Mouse (Mus musculus): Measurements from ENCODE around the gene Lrrc75b. TPM values are rescaled to one million over a fixed set of nuclear protein-coding genes. Genes with fewer than 3 reads are reported as not detected.

Lrrc75b gene
- polyA plus RNA-seq, 1 experiment: 1.3 TPM

DNA sequence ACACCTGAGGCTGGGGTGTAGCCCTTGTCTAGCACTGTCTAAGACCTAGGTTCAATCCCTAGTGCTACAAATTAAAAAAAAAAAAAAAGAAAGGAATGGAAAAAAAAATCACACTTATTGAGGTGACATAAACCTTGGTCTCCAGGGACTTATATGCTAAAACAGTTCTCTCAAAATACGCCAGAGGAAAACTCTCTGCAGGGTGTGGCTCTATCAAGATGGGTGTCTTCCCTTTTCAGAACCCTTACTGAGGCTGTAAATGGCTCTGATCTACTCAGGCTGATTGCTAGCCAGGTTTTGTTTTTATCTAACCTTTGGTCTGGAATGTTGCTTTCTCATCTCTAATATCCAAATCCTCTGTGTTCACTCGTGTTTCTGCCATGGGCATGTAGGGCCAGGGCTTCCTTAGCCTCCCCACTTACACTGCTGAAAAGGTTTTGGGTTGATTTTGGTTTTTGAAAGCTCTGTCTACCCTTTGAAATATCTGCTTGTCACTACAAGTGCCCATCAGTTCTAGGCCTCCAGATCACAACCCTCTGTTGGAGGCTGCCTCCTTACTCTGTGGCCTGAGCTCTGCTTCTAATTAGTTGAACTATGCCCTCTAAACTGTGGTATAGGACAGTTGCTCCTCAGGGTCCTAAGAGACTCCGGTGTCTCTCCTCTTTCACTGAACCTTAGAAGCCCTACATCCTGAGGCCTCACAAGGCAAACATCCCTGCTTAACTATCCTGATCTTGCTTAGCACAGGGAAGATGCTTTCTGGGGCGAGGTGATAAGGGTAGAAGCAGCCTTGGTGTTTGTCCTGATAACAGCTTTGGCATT, 44.7 kb downstream of the Lrrc75b start:
- Histone ChIP-seq H3K4me3 (ENCODE audit: extremely low read depth, insufficient read depth, insufficient read length) (peak overlapping the region; percentile 34), H3K27ac (ENCODE audit: insufficient read depth, low read length) (peak overlapping the region; percentile 96), H3K4me1 (ENCODE audit: control insufficient read depth, insufficient read depth, insufficient read length) (peaks cover 18% of the 10 kb centered on the region; the same call in 1 of the 2 replicates), H3K36me3 (ENCODE audit: control insufficient read depth, insufficient read depth, low read length) (peaks cover 15% of the 10 kb centered on the region), H3K27me3 (ENCODE audit: control insufficient read depth, insufficient read depth, low read length) (no peaks in the 10 kb centered on the region)
- 57% methylated on average over 4 of the region's 4 CpGs for WGBS
- peak in 1 of 2 experiments; percentile 45 for DNase-seq (ENCODE audit: low read depth in 1 of 2, low spot score in 2 of 2)
- TF ChIP-seq CTCF (IDR thresholded peaks at IDR 0.05; ENCODE audit: extremely low read depth, insufficient read depth, insufficient read length, insufficient replicate concordance) (no peak), POLR2A (IDR thresholded peaks at IDR 0.05; ENCODE audit: low read depth, low read length) (no peak)

DNA sequence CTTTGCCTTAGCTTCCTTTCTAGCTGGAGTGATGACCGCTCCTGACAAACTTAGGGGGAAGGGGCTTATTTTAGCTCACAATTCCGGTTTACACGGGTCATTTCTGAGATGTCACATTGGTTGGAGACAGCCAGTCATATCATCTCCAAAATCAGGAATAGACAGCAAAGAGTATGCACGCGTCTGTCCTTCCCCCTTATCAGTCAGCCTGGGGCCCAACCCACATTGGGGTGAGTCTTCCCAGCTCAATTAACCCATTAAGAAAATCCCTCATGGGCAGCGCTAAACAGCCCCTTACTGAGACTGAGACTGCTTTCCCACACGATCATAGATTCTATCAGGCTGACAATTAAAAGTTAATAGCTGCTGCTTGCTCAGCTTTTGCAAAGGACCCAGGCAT, 45.8 kb downstream of the Lrrc75b start:
- H3K4me3 ChIP-seq (ENCODE audit: extremely low read depth, insufficient read depth, insufficient read length): no peak overlapping the region
- DNase-seq (ENCODE audit: low read depth in 1 of 2, low spot score in 2 of 2): no peak
- WGBS: 67% methylated on average over 7 of the region's 7 CpGs
- no peaks in the 10 kb centered on the region for H3K27me3 ChIP-seq (ENCODE audit: control insufficient read depth, insufficient read depth, low read length)
- peaks cover 18% of the 10 kb centered on the region; the same call in 1 of the 2 replicates for H3K4me1 ChIP-seq (ENCODE audit: control insufficient read depth, insufficient read depth, insufficient read length)
- TF ChIP-seq CTCF (IDR thresholded peaks at IDR 0.05; ENCODE audit: extremely low read depth, insufficient read depth, insufficient read length, insufficient replicate concordance) (no peak), POLR2A (IDR thresholded peaks at IDR 0.05; ENCODE audit: low read depth, low read length) (no peak)
- no peak overlapping the region for H3K27ac ChIP-seq (ENCODE audit: insufficient read depth, low read length)
- peaks cover 26% of the 10 kb centered on the region for H3K36me3 ChIP-seq (ENCODE audit: control insufficient read depth, insufficient read depth, low read length)

DNA sequence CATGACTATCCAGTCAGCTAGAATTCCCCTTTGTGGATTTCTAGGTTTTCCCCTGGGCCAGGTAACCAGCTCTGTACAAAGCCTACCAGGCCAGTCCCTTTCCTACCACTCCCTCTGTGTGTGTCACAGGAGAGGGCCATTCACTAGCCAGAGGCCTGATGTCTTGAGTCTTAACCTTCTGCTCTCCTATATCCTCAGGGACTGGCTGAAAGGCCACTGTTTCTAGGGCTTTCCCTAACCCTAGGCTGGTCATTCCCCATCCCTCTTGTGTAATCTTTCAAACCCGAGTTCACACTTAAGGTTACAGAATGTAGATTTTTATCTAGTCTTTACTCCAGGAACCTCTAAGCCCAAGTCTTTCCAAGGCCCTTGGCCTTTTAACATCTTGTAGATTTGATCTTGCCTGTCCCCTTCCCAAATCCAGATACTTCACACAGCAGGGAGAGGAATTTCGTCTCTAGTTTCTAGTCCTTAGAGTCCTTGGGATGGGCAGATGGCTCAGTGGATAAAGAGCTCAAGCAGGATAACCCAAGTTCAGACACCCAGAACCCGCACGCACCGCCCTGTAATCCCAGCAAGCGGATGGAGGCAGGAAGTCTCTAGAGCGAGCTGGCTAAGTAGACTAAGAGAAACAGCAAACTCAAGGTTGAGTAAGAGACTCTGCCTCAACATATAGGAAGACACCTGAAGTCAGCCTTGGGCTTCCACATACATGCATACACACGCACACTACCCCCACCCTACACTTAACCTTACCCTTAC, 46.6 kb downstream of the Lrrc75b start:
- H3K4me3 ChIP-seq (ENCODE audit: extremely low read depth, insufficient read depth, insufficient read length): no peak overlapping the region
- H3K4me1 ChIP-seq (ENCODE audit: control insufficient read depth, insufficient read depth, insufficient read length): peaks cover 18% of the 10 kb centered on the region; the same call in 1 of the 2 replicates
- WGBS: 89% methylated on average over 8 of the region's 8 CpGs
- H3K27ac ChIP-seq (ENCODE audit: insufficient read depth, low read length): no peak overlapping the region
- TF ChIP-seq CTCF (IDR thresholded peaks at IDR 0.05; ENCODE audit: extremely low read depth, insufficient read depth, insufficient read length, insufficient replicate concordance) (no peak), POLR2A (IDR thresholded peaks at IDR 0.05; ENCODE audit: low read depth, low read length) (no peak)
- DNase-seq (ENCODE audit: low read depth in 1 of 2, low spot score in 2 of 2): no peak
- H3K27me3 ChIP-seq (ENCODE audit: control insufficient read depth, insufficient read depth, low read length): no peaks in the 10 kb centered on the region
- H3K36me3 ChIP-seq (ENCODE audit: control insufficient read depth, insufficient read depth, low read length): peaks cover 35% of the 10 kb centered on the region

GRCm38 (mm10) chr10:75512796-75513195, 47.3 kb downstream of the Lrrc75b start:
- no peaks in the 10 kb centered on the region for H3K27me3 ChIP-seq (ENCODE audit: control insufficient read depth, insufficient read depth, low read length)
- TF ChIP-seq POLR2A (IDR thresholded peaks at IDR 0.05; ENCODE audit: low read depth, low read length) (no peak), CTCF (IDR thresholded peaks at IDR 0.05; ENCODE audit: extremely low read depth, insufficient read depth, insufficient read length, insufficient replicate concordance) (no peak)
- H3K4me3 ChIP-seq (ENCODE audit: extremely low read depth, insufficient read depth, insufficient read length): no peak overlapping the region
- WGBS: 89% methylated on average over 7 of the region's 7 CpGs
- H3K36me3 ChIP-seq (ENCODE audit: control insufficient read depth, insufficient read depth, low read length): peaks cover 42% of the 10 kb centered on the region
- DNase-seq (ENCODE audit: low read depth in 1 of 2, low spot score in 2 of 2): no peak
- H3K4me1 ChIP-seq (ENCODE audit: control insufficient read depth, insufficient read depth, insufficient read length): peaks cover 18% of the 10 kb centered on the region; the same call in 1 of the 2 replicates
- no peak overlapping the region for H3K27ac ChIP-seq (ENCODE audit: insufficient read depth, low read length)

GRCm38 (mm10) chr10:75511897-75512296, 48.2 kb downstream of the Lrrc75b start:
- Histone ChIP-seq H3K27me3 (ENCODE audit: control insufficient read depth, insufficient read depth, low read length) (no peaks in the 10 kb centered on the region), H3K27ac (ENCODE audit: insufficient read depth, low read length) (peak overlapping the region; percentile 44; the same call in 1 of the 2 replicates), H3K4me3 (ENCODE audit: extremely low read depth, insufficient read depth, insufficient read length) (no peak overlapping the region), H3K36me3 (ENCODE audit: control insufficient read depth, insufficient read depth, low read length) (peaks cover 49% of the 10 kb centered on the region), H3K4me1 (ENCODE audit: control insufficient read depth, insufficient read depth, insufficient read length) (peaks cover 18% of the 10 kb centered on the region; the same call in 1 of the 2 replicates)
- WGBS: 95% methylated on average over 7 of the region's 7 CpGs
- no peak for DNase-seq (ENCODE audit: low read depth in 1 of 2, low spot score in 2 of 2)
- TF ChIP-seq CTCF (IDR thresholded peaks at IDR 0.05; ENCODE audit: extremely low read depth, insufficient read depth, insufficient read length, insufficient replicate concordance) (no peak), POLR2A (IDR thresholded peaks at IDR 0.05; ENCODE audit: low read depth, low read length) (no peak)

GRCm38 (mm10) chr10:75511060-75511459, 49.1 kb downstream of the Lrrc75b start:
- WGBS: 93% methylated on average over 9 of the region's 9 CpGs
- Histone ChIP-seq H3K4me3 (ENCODE audit: extremely low read depth, insufficient read depth, insufficient read length) (no peak overlapping the region), H3K27ac (ENCODE audit: insufficient read depth, low read length) (no peak overlapping the region), H3K4me1 (ENCODE audit: control insufficient read depth, insufficient read depth, insufficient read length) (peaks cover 18% of the 10 kb centered on the region; the same call in 1 of the 2 replicates), H3K36me3 (ENCODE audit: control insufficient read depth, insufficient read depth, low read length) (peaks cover 52% of the 10 kb centered on the region), H3K27me3 (ENCODE audit: control insufficient read depth, insufficient read depth, low read length) (no peaks in the 10 kb centered on the region)
- TF ChIP-seq CTCF (IDR thresholded peaks at IDR 0.05; ENCODE audit: extremely low read depth, insufficient read depth, insufficient read length, insufficient replicate concordance) (no peak), POLR2A (IDR thresholded peaks at IDR 0.05; ENCODE audit: low read depth, low read length) (no peak)
- DNase-seq (ENCODE audit: low read depth in 1 of 2, low spot score in 2 of 2): no peak

Measured in spleen, adult 2 months (tissue).